9 mouse cellular contexts compared by ENCODE assay signal in the genomic region with DNA sequence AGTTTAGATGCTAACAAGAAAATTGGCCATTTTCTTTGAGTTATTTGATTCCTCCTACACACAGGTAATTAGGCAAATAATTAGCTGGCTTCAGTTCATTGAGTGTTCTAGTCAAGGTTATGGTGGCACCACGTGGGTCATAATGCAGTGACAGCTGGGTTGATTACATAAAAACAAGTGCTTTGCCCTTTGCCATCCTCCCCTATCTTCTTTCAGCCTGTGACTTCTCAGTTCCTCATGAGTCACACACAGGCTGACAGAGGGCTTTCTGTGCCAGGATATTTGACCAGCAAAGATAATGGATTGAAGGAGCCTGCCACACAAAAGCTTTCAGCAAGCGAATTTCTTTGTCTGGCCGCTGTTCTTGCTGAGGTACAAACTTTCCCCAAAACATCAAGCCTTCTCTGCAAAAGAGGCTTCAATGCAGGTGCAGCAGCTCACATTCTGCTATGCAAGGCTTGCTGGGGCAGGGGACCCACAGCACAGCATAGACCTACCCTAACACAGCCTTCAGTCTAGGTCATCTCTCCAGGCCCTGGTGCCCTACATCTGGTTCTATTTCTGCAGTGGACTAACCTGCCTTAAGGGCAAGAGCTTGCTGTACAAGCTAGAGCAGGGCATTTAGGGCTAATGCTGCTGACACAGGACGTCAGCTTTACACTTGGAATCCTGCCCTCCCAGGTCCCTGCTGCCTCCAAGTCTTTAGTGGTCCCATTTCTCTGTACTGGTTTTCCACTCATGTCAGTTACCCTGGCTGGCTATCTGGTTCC. TPM values are rescaled to one million over a fixed set of nuclear protein-coding genes. Genes with fewer than 3 reads are reported as not detected.
DNase-seq lines count a peak whose midpoint lies in the region; ATAC-seq and TF ChIP-seq lines count a peak whose summit lies in the region.
"Had no signal": no experiment of that assay in that cellular context is flagged by ENCODE, and none has a peak within 500 bp of the region (broad histone marks: within the 10 kb centered on the region; RNA-seq: fewer than 3 reads in every experiment).

No protein-coding gene starts in this region.

- H3K4me1 ChIP-seq in megakaryocyte, embryonic 14.5 days, result peaks cover 43% of the 10 kb centered on the region
- H3K4me1 ChIP-seq in bone marrow macrophage, adult 2 months (ENCODE audit: control insufficient read depth, insufficient read depth, low read length), result peaks cover 32% of the 10 kb centered on the region
- H3K4me1 ChIP-seq: embryonic facial prominence, embryonic 12.5 days had no signal

- no peak for TF ChIP-seq POLR2A in bone marrow macrophage, adult 2 months (IDR thresholded peaks at IDR 0.05; ENCODE audit: borderline replicate concordance, low read depth, low read length)

- H3K4me3 ChIP-seq in megakaryocyte, embryonic 14.5 days (replicated peaks), result peak overlapping the region; percentile 83
- no peak overlapping the region for H3K4me3 ChIP-seq in bone marrow macrophage, adult 2 months (ENCODE audit: insufficient read depth, low read length)
- H3K4me3 ChIP-seq: embryonic facial prominence, embryonic 12.5 days had no signal

- H3K27ac ChIP-seq in bone marrow macrophage, adult 2 months (ENCODE audit: insufficient read depth, low read depth, low read length), result peak overlapping the region; percentile 30
- H3K27ac ChIP-seq: embryonic facial prominence, embryonic 12.5 days had no signal

- H3K36me3 ChIP-seq in megakaryocyte, embryonic 14.5 days (replicated peaks; ENCODE audit: low read length), result peaks cover 3% of the 10 kb centered on the region
- H3K36me3 ChIP-seq: embryonic facial prominence, embryonic 12.5 days had no signal

- H3K27me3 ChIP-seq in megakaryocyte, embryonic 14.5 days (replicated peaks), result no peaks in the 10 kb centered on the region
- H3K27me3 ChIP-seq: embryonic facial prominence, embryonic 12.5 days had no signal

- peaks cover 23% of the 10 kb centered on the region for H3K9me3 ChIP-seq in megakaryocyte, embryonic 14.5 days
- H3K9me3 ChIP-seq: embryonic facial prominence, embryonic 12.5 days had no signal

- peak; percentile 21 for DNase-seq in heart, postnatal 4 days
- peak; percentile 90 for DNase-seq in skeletal muscle tissue, adult 2 months (ENCODE audit: low read depth, low spot score)
- DNase-seq in urinary bladder, postnatal 10 days (ENCODE audit: low spot score), result no peak
- no peak for DNase-seq in urinary bladder, postnatal 25 days (ENCODE audit: low spot score)
- no peak for DNase-seq in lung, adult 18-20 months

- no peak for TF ChIP-seq CTCF in bone marrow macrophage, adult 2 months (IDR thresholded peaks at IDR 0.05; ENCODE audit: low read depth, low read length)

- no peak for ATAC-seq in megakaryocyte, adult 5-6 weeks (ENCODE audit: poor library complexity, severe bottlenecking)

RNA-seq across cellular contexts. Expression of a gene that starts 30.7 kb away (rescaled TPM):
- polyA plus RNA-seq in megakaryocyte, embryonic 14.5 days (2012; ENCODE audit: insufficient read depth, low replicate concordance), result 0.62 and 3.0 TPM in 2 replicates
- 25.0 and 26.3 TPM in 2 replicates for total RNA-seq in megakaryocyte, adult 5-6 weeks (2015)
- total RNA-seq in megakaryocyte, adult 5-6 weeks (2017), result 48.2 and 63.1 TPM in 2 replicates
- polyA plus RNA-seq in bone marrow macrophage, adult 2 months (2012; ENCODE audit: insufficient read depth, insufficient read length, missing spikeins), result 72.8 and 78.7 TPM in 2 replicates
- total RNA-seq in heart, postnatal 4 days (2021), result 10 to 100 TPM; 12.4 to 14.0 TPM

RNA-seq across cellular contexts. Expression of a gene that starts 31.3 kb away (rescaled TPM):
- 0.40 and 1.3 TPM in 2 replicates for polyA plus RNA-seq in megakaryocyte, embryonic 14.5 days (2012; ENCODE audit: insufficient read depth, low replicate concordance)
- 32.6 and 36.5 TPM in 2 replicates for total RNA-seq in megakaryocyte, adult 5-6 weeks (2015)
- total RNA-seq in megakaryocyte, adult 5-6 weeks (2017), result 50.0 and 51.3 TPM in 2 replicates
- polyA plus RNA-seq in bone marrow macrophage, adult 2 months (2012; ENCODE audit: insufficient read depth, insufficient read length, missing spikeins), result 63.1 and 64.2 TPM in 2 replicates
- total RNA-seq in heart, postnatal 4 days (2021), result 10 to 100 TPM in 1 of 2 experiments, 1 to 10 TPM in 1; 9.5 to 10.3 TPM

RNA-seq across cellular contexts. Expression of a gene that starts 36.3 kb away (rescaled TPM):
- polyA plus RNA-seq in megakaryocyte, embryonic 14.5 days (2012; ENCODE audit: insufficient read depth, low replicate concordance), result 1.3 TPM in 1 of 2 replicates, not detected in the other
- 35.4 and 36.6 TPM in 2 replicates for total RNA-seq in megakaryocyte, adult 5-6 weeks (2015)
- 41.9 and 42.4 TPM in 2 replicates for total RNA-seq in megakaryocyte, adult 5-6 weeks (2017)
- polyA plus RNA-seq in bone marrow macrophage, adult 2 months (2012; ENCODE audit: insufficient read depth, insufficient read length, missing spikeins), result 134 and 148 TPM in 2 replicates
- total RNA-seq in heart, postnatal 4 days (2021), result 1 to 10 TPM; 5.2 to 5.4 TPM

Comparison
In these comparisons a context has a peak if more than half of its experiments do, and no peak if none do; other contexts are left out.
1. DNase-seq: peak in heart, postnatal 4 days (single experiment) and skeletal muscle tissue, adult 2 months (single experiment); none in urinary bladder, postnatal 10 days (single experiment), urinary bladder, postnatal 25 days (single experiment) and lung, adult 18-20 months (0 of 2).
2. RNA of a gene that starts 36.3 kb away (total RNA-seq): 35.4 to 42.4 TPM in megakaryocyte, adult 5-6 weeks; 5.2 to 5.4 TPM in heart, postnatal 4 days; every median in the first group is over 4 times any median in the second.